Mouse (Mus musculus) heart, embryonic 14.5 days (tissue): ENCODE measurements around the gene Bptf. TPM values are rescaled to one million over a fixed set of nuclear protein-coding genes. Genes with fewer than 3 reads are reported as not detected.

Source experiments
- ATAC-seq: fragments of 200-750 bp; cut with Nextera tagmentation; 2 replicates; pipeline ENCODE4 v1.8.0; 2017; ENCODE audit warnings: low read depth, moderate TSS enrichment; ENCODE audit not compliant: insufficient number of reproducible peaks, insufficient read depth, low FRiP score
- H3K27ac ChIP-seq, 2 experiments: fragments of 200-500 bp in 1 of 2; fragments of 300-500 bp in 1 of 2; sonication (generic) in 1 of 2; replicated peaks in 1 of 2; 2 replicates each; pipeline ENCODE4 v1.5.1; 2012 to 2014; ENCODE audit warnings: low read depth in 2 of 2, low read length in 2 of 2, control low read depth in 1 of 2, mild to moderate bottlenecking in 1 of 2, mixed read lengths in 1 of 2; ENCODE audit not compliant: control insufficient read depth in 1 of 2, insufficient read depth in 1 of 2
- H3K27me3 ChIP-seq: fragments of 300-500 bp; sonication (generic); 2 replicates; pipeline ENCODE4 v1.6.1; 2014; ENCODE audit warnings: mild to moderate bottlenecking, low read length, control low read depth; ENCODE audit not compliant: control insufficient read depth, insufficient read depth
- H3K36me3 ChIP-seq: fragments of 300-500 bp; sonication (generic); 2 replicates; pipeline ENCODE4 v1.6.1; 2014; ENCODE audit warnings: mild to moderate bottlenecking, control low read depth, low read length, mixed read lengths; ENCODE audit not compliant: control insufficient read depth, insufficient read depth
- H3K4me1 ChIP-seq, 2 experiments: fragments of 200-500 bp in 1 of 2; fragments of 300-500 bp in 1 of 2; sonication (generic) in 1 of 2; 2 replicates each; pipeline ENCODE4 v1.6.1; 2012 to 2014; ENCODE audit warnings: low read length in 2 of 2, control low read depth in 1 of 2, mixed read lengths in 1 of 2; ENCODE audit not compliant: control insufficient read depth in 2 of 2, insufficient read depth in 2 of 2
- H3K4me2 ChIP-seq: fragments of 300-500 bp; sonication (generic); 2 replicates; pipeline ENCODE4 v1.6.1; 2014; ENCODE audit warnings: mild to moderate bottlenecking, low read length
- H3K4me3 ChIP-seq, 2 experiments: fragments of 200-500 bp in 1 of 2; fragments of 300-500 bp in 1 of 2; sonication (generic) in 1 of 2; 2 replicates each; pipeline ENCODE4 v1.5.1; 2012 to 2014; ENCODE audit warnings: low read length in 2 of 2, mild to moderate bottlenecking in 2 of 2, control low read depth in 1 of 2, low read depth in 1 of 2, moderate library complexity in 1 of 2; ENCODE audit not compliant: control insufficient read depth in 1 of 2, insufficient read depth in 1 of 2
- H3K9ac ChIP-seq: fragments of 300-500 bp; sonication (generic); 2 replicates; pipeline ENCODE4 v1.6.1; 2014; ENCODE audit warnings: mild to moderate bottlenecking, low read length
- H3K9me3 ChIP-seq: fragments of 300-500 bp; sonication (generic); 2 replicates; pipeline ENCODE4 v1.6.1; 2016; ENCODE audit warnings: low read length, control low read depth; ENCODE audit not compliant: control insufficient read depth
- WGBS: fragments of 180-500 bp; shearing (Covaris S2); extraction: QIAGEN DNeasy Blood & Tissue Kit; methylation state at CpG from one replicate; pipeline ENCODE4 v1.1.7; 2014; 5-methylcytosine and 5-hydroxymethylcytosine counted together
- polyA plus RNA-seq: library from polyadenylated mRNA; unstranded; fragments of >200 nt; fragmentation: Nextera tagmentation; extraction: Ambion mirVana; gene quantifications from 2 replicates; pipeline ENCODE4 v1.2.1, GENCODE M21; 2014

The Bptf gene
- 25.6 and 31.3 TPM in 2 replicates for polyA plus RNA-seq

DNA sequence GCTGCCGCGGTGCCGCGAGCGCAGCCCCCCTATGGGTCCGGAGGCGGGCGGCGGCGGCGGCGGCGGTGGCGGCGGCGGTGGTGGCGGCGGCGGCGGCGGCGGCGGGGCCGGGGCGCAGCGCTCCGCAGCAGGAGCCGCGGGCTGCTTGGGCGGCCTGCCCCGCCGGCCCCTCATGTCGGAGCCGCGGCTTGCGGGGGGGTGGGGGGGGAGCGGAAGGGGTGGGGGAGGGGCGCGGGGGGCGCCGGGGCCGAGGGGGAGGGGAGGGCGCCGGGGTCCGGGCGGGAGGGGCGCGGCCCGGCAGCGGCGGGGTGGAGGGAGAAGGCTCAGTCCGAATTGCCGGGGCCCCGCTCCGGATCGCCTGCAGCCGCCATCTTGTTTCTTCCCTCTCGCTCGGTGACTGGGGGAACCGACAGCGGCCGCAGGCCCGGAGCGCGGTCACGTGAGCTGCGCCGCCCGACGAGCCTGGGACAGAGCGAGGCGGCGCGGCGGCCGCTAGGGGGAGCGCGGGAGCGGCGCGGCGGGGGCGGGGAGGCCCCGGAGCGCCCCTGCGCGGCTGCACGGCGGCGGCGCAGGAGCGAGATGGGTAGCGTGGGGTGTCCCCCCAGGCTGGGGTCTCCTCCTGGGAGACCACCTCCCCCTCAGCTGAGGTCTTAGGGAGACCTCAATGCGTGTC lies at the start of gene Bptf:
Gene Bptf, minus strand, starts transcription at position 379 of the 673 bp plus-strand sequence.
- peak within 1 kb of the TSS; percentile 94 for H3K4me2 ChIP-seq
- WGBS: under 1% methylated on average over 53 of the region's 94 CpGs
- 0 out of 2 replicates have a peak, but pooled peaks cover 2% of the 10 kb centered on the region for H3K36me3 ChIP-seq
- peak within 1 kb of the TSS; percentile 95 to 98 for H3K27ac ChIP-seq
- peak within 1 kb of the TSS; percentile 97 for H3K9ac ChIP-seq
- peak; percentile 94 for ATAC-seq
- H3K27me3 ChIP-seq: no peaks in the 10 kb centered on the region
- no peaks in the 10 kb centered on the region for H3K9me3 ChIP-seq
- H3K4me1 ChIP-seq: peaks cover 2 to 15% of the 10 kb centered on the region in 2 experiments; a peak in 3 of 4 replicates
- peak within 1 kb of the TSS; percentile 89 to 92 for H3K4me3 ChIP-seq

DNA sequence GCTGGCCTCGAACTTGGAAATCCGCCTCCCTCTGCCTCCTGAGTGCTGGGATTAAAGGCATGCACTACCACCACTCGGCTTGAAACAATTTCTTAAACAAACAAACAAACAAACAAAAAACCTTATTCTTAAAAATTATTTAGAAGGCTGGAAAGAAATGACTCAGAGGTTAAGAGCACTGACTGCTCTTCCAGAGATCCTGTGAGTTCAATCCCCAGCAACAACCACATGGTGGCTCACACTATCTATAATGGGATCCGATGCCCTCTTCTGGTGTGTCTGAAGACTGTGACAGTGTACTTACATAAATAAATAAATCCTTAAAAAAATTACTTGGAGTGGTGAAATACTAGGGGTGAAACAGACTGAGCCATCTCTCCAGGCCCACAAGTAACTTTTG lies 29.3 kb upstream of the Bptf start:
- Histone ChIP-seq H3K36me3 (peaks cover 6% of the 10 kb centered on the region), H3K9me3 (peaks cover 5% of the 10 kb centered on the region; the same call in 1 of the 2 replicates), H3K4me2 (no peak overlapping the region), H3K27ac (no peak overlapping the region), H3K4me3 (no peak overlapping the region), H3K4me1 (peaks cover 11 to 14% of the 10 kb centered on the region in 2 experiments), H3K27me3 (no peaks in the 10 kb centered on the region), H3K9ac (no peak overlapping the region)
- no peak for ATAC-seq
- 81% methylated on average over 4 of the region's 4 CpGs for WGBS

DNA sequence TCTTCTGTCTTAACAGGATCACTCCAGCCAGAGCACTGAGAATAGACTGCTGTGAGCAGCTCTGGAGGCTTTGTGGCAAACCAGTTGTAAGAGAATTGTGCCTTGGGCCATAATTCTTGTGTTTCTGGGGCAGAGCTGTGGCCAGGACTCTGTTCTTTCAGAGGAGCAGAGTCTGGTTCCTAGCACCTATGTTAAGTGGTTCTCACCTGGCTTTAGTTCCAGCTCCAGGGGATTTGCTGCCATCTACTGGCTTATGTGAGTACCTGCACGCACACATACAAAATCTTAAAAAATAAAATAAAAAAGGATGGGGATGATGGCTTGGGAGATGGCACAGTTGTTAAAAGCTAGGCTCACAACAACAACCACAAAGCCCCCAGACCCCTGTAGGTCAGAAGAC lies 27.1 kb upstream of the Bptf start:
- H3K27me3 ChIP-seq: no peaks in the 10 kb centered on the region
- peaks cover 5% of the 10 kb centered on the region; the same call in 1 of the 2 replicates for H3K9me3 ChIP-seq
- no peak overlapping the region for H3K4me3 ChIP-seq
- no peak for ATAC-seq
- 65% methylated on average over 1 of the region's 1 CpGs for WGBS
- no peak overlapping the region for H3K27ac ChIP-seq
- no peak overlapping the region for H3K4me2 ChIP-seq
- H3K36me3 ChIP-seq: no peaks in the 10 kb centered on the region
- H3K4me1 ChIP-seq: peaks cover 11 to 14% of the 10 kb centered on the region in 2 experiments
- no peak overlapping the region for H3K9ac ChIP-seq

DNA sequence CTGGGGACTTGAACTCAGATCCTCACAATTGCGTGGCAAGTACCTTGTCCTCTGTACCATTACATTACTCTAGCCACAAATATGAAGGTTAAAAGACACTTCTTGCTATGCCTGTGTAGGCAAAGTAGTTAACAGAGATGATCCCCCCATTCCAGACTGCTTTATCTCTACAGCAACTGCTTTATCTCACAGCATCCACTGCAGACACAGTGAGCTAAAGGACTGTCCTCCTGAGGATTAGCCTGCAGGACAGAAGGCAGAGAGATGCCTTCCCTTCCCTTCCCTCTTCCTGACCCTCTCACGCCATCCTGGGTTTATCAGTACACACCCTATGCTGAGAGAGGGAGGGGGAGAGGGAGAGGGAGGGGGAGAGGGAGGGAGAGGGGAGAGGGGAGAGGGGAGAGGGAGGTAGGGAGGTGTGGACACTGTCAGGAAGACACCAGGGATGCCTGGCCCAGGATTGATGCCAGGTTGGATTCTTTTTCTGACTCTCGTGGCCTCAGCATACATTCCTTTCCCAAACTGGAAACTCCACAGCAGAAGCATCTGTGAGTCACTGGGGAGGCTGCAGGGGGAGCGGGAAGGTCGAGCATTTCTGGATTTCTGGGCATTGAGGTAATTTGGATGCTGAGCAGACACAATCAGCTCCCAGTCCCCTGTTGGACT lies 25.2 kb upstream of the Bptf start:
- no peak overlapping the region for H3K9ac ChIP-seq
- H3K27ac ChIP-seq: peak overlapping the region; percentile 81 to 87
- peak; percentile 84 for ATAC-seq
- peaks cover 11 to 14% of the 10 kb centered on the region in 2 experiments for H3K4me1 ChIP-seq
- H3K4me2 ChIP-seq: peak overlapping the region; percentile 21
- no peaks in the 10 kb centered on the region for H3K27me3 ChIP-seq
- H3K4me3 ChIP-seq: no peak overlapping the region
- 17% methylated on average over 5 of the region's 5 CpGs for WGBS
- peaks cover 5% of the 10 kb centered on the region; the same call in 1 of the 2 replicates for H3K9me3 ChIP-seq
- no peaks in the 10 kb centered on the region for H3K36me3 ChIP-seq

DNA sequence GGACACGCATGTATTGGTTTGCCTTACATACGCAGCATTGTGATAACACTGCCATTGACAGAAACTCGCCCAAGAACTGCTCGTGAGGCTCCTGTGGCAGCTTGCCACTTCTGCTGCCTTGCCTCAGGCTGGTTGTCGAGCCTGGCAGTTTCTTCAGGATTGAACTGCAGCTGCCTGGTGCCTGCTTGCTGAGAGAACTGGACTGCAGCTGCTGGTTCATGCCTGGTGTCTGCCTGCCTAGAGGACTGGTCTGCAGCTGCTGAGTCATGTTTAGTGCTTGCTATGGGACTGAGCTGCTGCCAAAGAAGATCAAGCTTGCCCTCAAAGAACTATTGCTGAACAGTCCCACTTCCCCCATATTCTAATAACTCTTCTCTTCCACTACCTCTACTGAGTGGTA lies 23.4 kb upstream of the Bptf start:
- Histone ChIP-seq H3K9me3 (peaks cover 5% of the 10 kb centered on the region; the same call in 1 of the 2 replicates), H3K4me2 (no peak overlapping the region), H3K27ac (no peak overlapping the region), H3K27me3 (no peaks in the 10 kb centered on the region), H3K9ac (no peak overlapping the region), H3K4me1 (peaks cover 11 to 14% of the 10 kb centered on the region in 2 experiments), H3K36me3 (no peaks in the 10 kb centered on the region), H3K4me3 (no peak overlapping the region)
- no peak for ATAC-seq
- 88% methylated on average over 5 of the region's 5 CpGs for WGBS

DNA sequence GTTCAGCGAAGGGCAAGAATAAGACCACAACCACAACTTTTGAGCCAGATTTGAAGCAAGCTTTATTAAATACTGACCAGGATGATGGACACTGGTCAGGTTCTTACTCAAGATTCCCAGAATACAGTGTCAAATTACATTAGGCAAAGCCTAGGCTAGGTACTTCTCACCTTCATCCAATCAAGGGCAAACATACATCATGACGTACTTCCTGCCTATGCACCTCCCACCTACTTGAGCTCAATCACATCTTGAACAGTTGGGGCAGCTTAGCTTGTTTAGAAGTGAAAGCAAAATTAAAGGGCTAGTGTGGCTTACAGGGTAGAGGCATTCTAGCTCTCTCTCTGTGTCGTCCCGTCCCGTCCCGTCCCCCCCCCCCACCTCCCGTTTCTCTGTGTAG lies 22.5 kb upstream of the Bptf start:
- ATAC-seq: no peak
- Histone ChIP-seq H3K4me2 (no peak overlapping the region), H3K9ac (no peak overlapping the region), H3K27ac (no peak overlapping the region), H3K9me3 (peaks cover 5% of the 10 kb centered on the region; the same call in 1 of the 2 replicates), H3K27me3 (no peaks in the 10 kb centered on the region), H3K36me3 (no peaks in the 10 kb centered on the region), H3K4me3 (no peak overlapping the region), H3K4me1 (peaks cover 11 to 14% of the 10 kb centered on the region in 2 experiments)
- 70% methylated on average over 7 of the region's 7 CpGs for WGBS

DNA sequence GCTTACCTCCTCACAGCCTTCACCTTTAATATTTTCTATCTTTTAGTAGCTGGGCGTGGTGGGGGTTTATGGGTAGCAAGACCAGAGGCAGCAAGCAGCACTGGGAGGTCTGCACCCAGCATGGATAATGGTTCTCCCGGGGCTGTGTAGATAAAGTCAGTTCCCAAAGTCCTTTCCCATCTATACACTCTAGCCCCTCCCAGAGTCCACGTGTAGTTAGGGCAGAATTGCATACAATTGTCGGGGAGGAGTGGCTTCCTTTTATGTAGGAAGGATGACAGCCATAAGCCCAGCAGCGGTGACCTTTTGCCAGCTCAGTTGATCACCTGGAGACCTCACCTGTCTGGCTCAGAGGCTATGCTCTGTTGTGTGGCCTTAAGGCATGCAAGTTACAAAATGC lies 21.7 kb upstream of the Bptf start:
- H3K4me3 ChIP-seq: no peak overlapping the region
- no peak overlapping the region for H3K9ac ChIP-seq
- H3K4me1 ChIP-seq: peaks cover 11 to 14% of the 10 kb centered on the region in 2 experiments
- H3K27ac ChIP-seq: no peak overlapping the region
- H3K27me3 ChIP-seq: no peaks in the 10 kb centered on the region
- H3K9me3 ChIP-seq: no peaks in the 10 kb centered on the region
- no peak for ATAC-seq
- no peak overlapping the region for H3K4me2 ChIP-seq
- H3K36me3 ChIP-seq: no peaks in the 10 kb centered on the region
- 68% methylated on average over 5 of the region's 5 CpGs for WGBS
